Mouse (Mus musculus) liver, embryonic 14.5 days (tissue): ENCODE measurements around the gene Ovol3.

ENCODE experiments used
- CTCF ChIP-seq: IDR thresholded peaks from 2 replicates; pipeline ENCODE4 v1.5.1; 2016; ENCODE audit warnings: antibody characterized with exemption, low read depth, control low read depth
- EP300 ChIP-seq: IDR thresholded peaks from 2 replicates; pipeline ENCODE4 v1.6.1; 2016; ENCODE audit warnings: antibody characterized with exemption, low read depth

DNA sequence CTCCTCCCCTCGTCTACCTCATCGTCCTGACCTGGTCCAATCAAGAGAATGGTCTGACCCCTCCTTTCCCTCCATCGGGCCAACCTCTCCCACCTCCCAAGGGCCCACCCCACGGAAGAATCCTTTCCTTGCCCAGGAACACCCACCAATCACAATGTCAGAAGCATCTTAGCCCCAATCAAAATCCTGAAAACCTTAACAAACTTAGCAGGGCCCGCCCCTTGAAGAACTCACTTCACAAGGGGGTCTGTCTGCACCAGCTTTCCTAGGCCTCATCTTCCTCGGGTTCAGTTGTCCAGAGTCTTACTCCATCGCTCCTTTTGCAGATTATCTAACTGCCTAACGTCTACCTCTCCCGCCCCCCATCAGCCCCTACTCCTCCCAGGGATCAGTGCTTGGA, 42.5 kb downstream of the Ovol3 start:
- TF ChIP-seq CTCF (no peak), EP300 (no peak)
